In the genomic region with DNA sequence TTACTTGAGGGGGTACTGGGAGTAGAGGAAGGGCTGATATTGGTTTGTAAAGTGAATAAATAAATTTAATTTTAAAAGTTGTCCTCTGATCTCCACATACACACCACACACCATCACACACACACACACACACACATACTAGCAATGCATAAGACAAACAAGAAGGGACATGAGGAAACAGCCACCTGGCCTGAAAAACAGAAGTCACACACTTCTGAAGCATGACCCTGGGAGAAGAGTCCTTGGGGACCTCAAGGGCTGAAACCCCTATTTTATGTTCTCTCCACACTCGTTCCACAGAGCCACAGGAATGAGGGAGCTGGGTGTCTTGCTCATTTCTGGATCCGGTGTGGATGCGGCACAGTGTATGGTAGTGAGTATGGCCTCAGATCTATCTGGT, we compare ENCODE assay signal across 25 mouse cellular contexts. TPM values are rescaled to one million over a fixed set of nuclear protein-coding genes. Genes with fewer than 3 reads are reported as not detected.
DNase-seq lines count a peak whose midpoint lies in the region; ATAC-seq and TF ChIP-seq lines count a peak whose summit lies in the region.
"Had no signal": no experiment of that assay in that cellular context is flagged by ENCODE, and none has a peak within 500 bp of the region (broad histone marks: within the 10 kb centered on the region; RNA-seq: fewer than 3 reads in every experiment).

No protein-coding gene starts in this region.

- no peak for TF ChIP-seq EP300 in CH12.LX (IDR thresholded peaks at IDR 0.05; ENCODE audit: low read length)

- in situ Hi-C loops in CH12.LX (cut with MboI; ENCODE audit: low pct_ligation_motif_present, low pct_unique_long_range_greater_than_20kb, low sequenced_read_pairs) = no loop called here

- no peak overlapping the region for H3K9ac ChIP-seq in CH12.LX (ENCODE audit: insufficient read depth, low read depth)
- H3K9ac ChIP-seq in midbrain, embryonic 11.5 days (ENCODE audit: low read length) = no peak overlapping the region
- H3K9ac ChIP-seq: embryonic facial prominence, embryonic 13.5 days; embryonic facial prominence, embryonic 15.5 days; forebrain, embryonic 12.5 days had no signal

- H3K79me2 ChIP-seq in CH12.LX (replicated peaks; ENCODE audit: control insufficient read depth, extremely low read depth, insufficient read depth, poor library complexity, severe bottlenecking) = peaks cover 13% of the 10 kb centered on the region

- H3K4me2 ChIP-seq in CH12.LX (ENCODE audit: insufficient read depth, low read depth, poor library complexity, severe bottlenecking) = no peak overlapping the region
- no peak overlapping the region for H3K4me2 ChIP-seq in midbrain, embryonic 11.5 days
- H3K4me2 ChIP-seq: embryonic facial prominence, embryonic 13.5 days; embryonic facial prominence, embryonic 15.5 days; forebrain, embryonic 12.5 days had no signal

- H3K9me3 ChIP-seq in CH12.LX (replicated peaks; ENCODE audit: low read length) = no peaks in the 10 kb centered on the region
- no peaks in the 10 kb centered on the region for H3K9me3 ChIP-seq in midbrain, embryonic 11.5 days (ENCODE audit: control insufficient read depth, low read length)
- H3K9me3 ChIP-seq: embryonic facial prominence, embryonic 13.5 days; embryonic facial prominence, embryonic 15.5 days; forebrain, embryonic 10.5 days; forebrain, embryonic 12.5 days had no signal

- no peak for TF ChIP-seq POLR2A in spleen, adult 2 months (IDR thresholded peaks at IDR 0.05; ENCODE audit: low read depth, low read length)
- no peak for TF ChIP-seq POLR2A in CH12.LX (IDR thresholded peaks at IDR 0.05; ENCODE audit: low read depth, low read length)

- TF ChIP-seq RAD21 in CH12.LX (IDR thresholded peaks at IDR 0.05; ENCODE audit: low read depth, low read length) = no peak

- no peaks in the 10 kb centered on the region for H3K36me3 ChIP-seq in spleen, adult 2 months (ENCODE audit: control insufficient read depth, insufficient read depth, low read length)
- H3K36me3 ChIP-seq in CH12.LX (replicated peaks in 1 of 2; ENCODE audit: control insufficient read depth in 1 of 2, insufficient read depth in 1 of 2, low read length in 1 of 2) = peaks cover 0 to 4% of the 10 kb centered on the region in 2 experiments
- no peaks in the 10 kb centered on the region for H3K36me3 ChIP-seq in splenic B cell, adult 2 months (ENCODE audit: control insufficient read depth, insufficient read depth, low read length, poor library complexity, severe bottlenecking)
- no peaks in the 10 kb centered on the region for H3K36me3 ChIP-seq in midbrain, embryonic 11.5 days (ENCODE audit: control insufficient read depth, insufficient read depth, low read length)
- H3K36me3 ChIP-seq: embryonic facial prominence, embryonic 13.5 days; embryonic facial prominence, embryonic 15.5 days; forebrain, embryonic 12.5 days had no signal

- H3K4me1 ChIP-seq in spleen, adult 2 months (ENCODE audit: control insufficient read depth, insufficient read depth, insufficient read length) = peaks cover 17% of the 10 kb centered on the region; the same call in 1 of the 2 replicates
- peaks cover 19 to 40% of the 10 kb centered on the region in 2 experiments for H3K4me1 ChIP-seq in CH12.LX (ENCODE audit: control insufficient read depth in 1 of 2, insufficient read depth in 2 of 2)
- peaks cover 11% of the 10 kb centered on the region for H3K4me1 ChIP-seq in midbrain, embryonic 11.5 days (ENCODE audit: control insufficient read depth, insufficient read depth, low read length)

- peak; percentile 39 to 49 for DNase-seq in spleen, adult 2 months (ENCODE audit: low read depth in 1 of 2, low spot score in 2 of 2)
- DNase-seq in spleen, postnatal 10 days (ENCODE audit: low spot score in 2 of 2) = no peak
- DNase-seq in A20 (ENCODE audit: low read depth, low spot score) (peak; percentile 45), CH12.LX (ENCODE audit: extremely low read depth) (no peak)
- peak; percentile 76 for DNase-seq in splenic B cell, adult 2 months (ENCODE audit: low read depth, low spot score)
- DNase-seq in cerebellum, postnatal 25 days = no peak
- no peak for DNase-seq in midbrain, embryonic 11.5 days (ENCODE audit: low spot score, missing footprints)
- DNase-seq: adrenal gland, adult 8-10 months; adrenal gland, postnatal 14 days; adrenal gland, postnatal 36 days; cerebellum, adult 11-12 months; cerebellum, adult 2 months; cerebellum, adult 9-10 months; cerebellum, postnatal 10 days; cerebellum, postnatal 36 days; embryo, embryonic 11 days had no signal

- no peak for TF ChIP-seq CTCF in spleen, adult 2 months (IDR thresholded peaks at IDR 0.05; ENCODE audit: extremely low read depth, insufficient read depth, insufficient read length, insufficient replicate concordance)
- no peak for TF ChIP-seq CTCF in CH12.LX (conservative IDR thresholded peaks at IDR 0.05 in 1 of 2, IDR thresholded peaks at IDR 0.05 in 1 of 2; ENCODE audit: low read depth in 2 of 2, low read length in 2 of 2)

- no peak overlapping the region for H3K4me3 ChIP-seq in spleen, adult 2 months (ENCODE audit: extremely low read depth, insufficient read depth, insufficient read length)
- no peak overlapping the region for H3K4me3 ChIP-seq in CH12.LX (replicated peaks in 1 of 3; ENCODE audit: low read depth in 2 of 3, low read length in 2 of 3, poor library complexity in 1 of 3)
- H3K4me3 ChIP-seq in midbrain, embryonic 11.5 days (ENCODE audit: low read depth, low read length) = no peak overlapping the region
- H3K4me3 ChIP-seq: embryonic facial prominence, embryonic 13.5 days; embryonic facial prominence, embryonic 15.5 days; erythroblast, embryonic 14.5 days; forebrain, embryonic 10.5 days; forebrain, embryonic 12.5 days had no signal

- dilution Hi-C loops in CH12.LX (cut with MboI; ENCODE audit: extremely low pct_ligation_motif_present, extremely low pct_unique_long_range_greater_than_20kb, low sequenced_read_pairs) = no loop called here

- no peaks in the 10 kb centered on the region for H3K27me3 ChIP-seq in spleen, adult 2 months (ENCODE audit: control insufficient read depth, insufficient read depth, low read length)
- H3K27me3 ChIP-seq in CH12.LX (replicated peaks) = no peaks in the 10 kb centered on the region
- H3K27me3 ChIP-seq in splenic B cell, adult 2 months (ENCODE audit: control insufficient read depth, insufficient read depth, low read length, poor library complexity, severe bottlenecking) = no peaks in the 10 kb centered on the region
- H3K27me3 ChIP-seq in midbrain, embryonic 11.5 days (ENCODE audit: control insufficient read depth, insufficient read depth, low read length) = no peaks in the 10 kb centered on the region
- H3K27me3 ChIP-seq: embryonic facial prominence, embryonic 13.5 days; embryonic facial prominence, embryonic 15.5 days had no signal

- WGBS in spleen, adult 2 months = 74% methylated on average over 3 of the region's 3 CpGs
- 87% methylated on average over 3 of the region's 3 CpGs for WGBS in midbrain, embryonic 11.5 days

- peak overlapping the region; percentile 36; the same call in 1 of the 2 replicates for H3K27ac ChIP-seq in spleen, adult 2 months (ENCODE audit: insufficient read depth, low read length)
- no peak overlapping the region for H3K27ac ChIP-seq in CH12.LX (ENCODE audit: insufficient read depth, low read depth)
- no peak overlapping the region for H3K27ac ChIP-seq in midbrain, embryonic 11.5 days (ENCODE audit: low read depth, low read length)
- H3K27ac ChIP-seq: embryonic facial prominence, embryonic 13.5 days; embryonic facial prominence, embryonic 15.5 days; forebrain, embryonic 10.5 days; forebrain, embryonic 12.5 days had no signal

- ATAC-seq in midbrain, embryonic 11.5 days (ENCODE audit: low FRiP score) = no peak
- ATAC-seq: activated CD4-positive, CD25-positive, alpha-beta regulatory T cell, adult 4 months; CD4-positive, CD25-positive, alpha-beta regulatory T cell, adult 4 months; forebrain, embryonic 14.5 days; forebrain, embryonic 16.5 days had no signal

TF ChIP-seq in CH12.LX, 34 proteins besides CTCF, POLR2A, EP300 and RAD21:
- TF ChIP-seq BHLHE40 (IDR thresholded peaks at IDR 0.05; ENCODE audit: low read depth, low read length) = peak; percentile 19; the same call in 1 of the 2 replicates
- no peak for TF ChIP-seq TBP (conservative IDR thresholded peaks at IDR 0.05; ENCODE audit: low read depth, low read length)

RNA-seq across cellular contexts. Expression of a gene that starts 2.3 kb away (rescaled TPM):
- polyA plus RNA-seq in spleen, adult 2 months (2012; rRNA removed) = 12.4 and 14.9 TPM in 2 replicates
- total RNA-seq in CH12.LX (2012; rRNA removed) (11.5 and 15.4 TPM in 2 replicates), CH12.LX (2014; rRNA removed) (12.2 and 13.1 TPM in 2 replicates)
- 16.4 and 17.0 TPM in 2 replicates for polyA plus RNA-seq in CH12.LX (2012; ENCODE audit: insufficient read length, low read depth)
- polyA plus RNA-seq in midbrain, embryonic 11.5 days (2014; fragmentation: Nextera tagmentation; extraction: Ambion mirVana) = 38.5 and 39.1 TPM in 2 replicates

RNA-seq across cellular contexts. Expression of a gene that starts 5.4 kb away (rescaled TPM):
- 51.4 and 59.6 TPM in 2 replicates for polyA plus RNA-seq in spleen, adult 2 months (2012; rRNA removed)
- total RNA-seq in CH12.LX (2012; rRNA removed) = 58.9 and 86.7 TPM in 2 replicates
- total RNA-seq in CH12.LX (2014; rRNA removed) = 35.7 and 43.8 TPM in 2 replicates
- 28.8 and 38.9 TPM in 2 replicates for polyA plus RNA-seq in CH12.LX (2012; ENCODE audit: insufficient read length, low read depth)
- 70.5 and 77.9 TPM in 2 replicates for polyA plus RNA-seq in midbrain, embryonic 11.5 days (2014; fragmentation: Nextera tagmentation; extraction: Ambion mirVana)

Comparison
In these comparisons a context has a peak if more than half of its experiments do, and no peak if none do; other contexts are left out.
1. DNase-seq: peak in spleen, adult 2 months (2 of 2), A20 (single experiment) and splenic B cell, adult 2 months (single experiment); none in spleen, postnatal 10 days (0 of 2), CH12.LX (single experiment), cerebellum, postnatal 25 days (0 of 2) and midbrain, embryonic 11.5 days (single experiment).